Mouse (Mus musculus) common myeloid progenitor, adult 5-6 weeks (primary cell): Measurements from ENCODE around the gene Hrh3. TPM values are rescaled to one million over a fixed set of nuclear protein-coding genes. Genes with fewer than 3 reads are reported as not detected.

Source experiments
- ATAC-seq: replicated peaks from 2 replicates; pipeline ENCODE4 v1.8.0; 2016; ENCODE audit warnings: low read depth, mild to moderate bottlenecking, moderate TSS enrichment, inconsistent platforms; ENCODE audit not compliant: poor library complexity, severe bottlenecking
- total RNA-seq: library from RNA; stranded (forward); fragments of 200-1000, 187-1606 nt; gene quantifications from 2 replicates; pipeline ENCODE4 v1.2.3, GENCODE M21; 2017

The Hrh3 gene
- total RNA-seq, 1 experiment from 2014 or later, result not detected

GRCm38 (mm10) chr2:180070481-180071453, 33.5 kb downstream of the Hrh3 start, which contains the start of gene Mtg2:
TSS of gene Mtg2 (plus strand) at chr2:180070588.
- ATAC-seq, result peak; percentile 97

- ATAC-seq, result no peak; the same call in 1 of the 2 replicates
Observed at GRCm38 (mm10) chr2:180069770-180070480, 34.4 kb downstream of the Hrh3 start.

GRCm38 (mm10) chr2:180063338-180064131, 40.8 kb downstream of the Hrh3 start:
- no peak for ATAC-seq

GRCm38 (mm10) chr2:180053001-180053400, 51.3 kb downstream of the Hrh3 start:
- no peak for ATAC-seq

GRCm38 (mm10) chr2:180051986-180052733, 52.1 kb downstream of the Hrh3 start:
- ATAC-seq, result peak; percentile 34; the same call in 1 of the 2 replicates

GRCm38 (mm10) chr2:180050986-180051385, 53.3 kb downstream of the Hrh3 start:
- peak; percentile 87 for ATAC-seq

Other genes starting within 250 kb of the Hrh3 start
- gene Taf4, start 127.8 kb downstream of the Hrh3 start, total RNA-seq, result 19.9 and 21.7 TPM in 2 replicates
- 27.1 and 45.8 TPM in 2 replicates for gene Lsm14b, start 79.5 kb downstream of the Hrh3 start, total RNA-seq
- gene Psma7, start 62.1 kb downstream of the Hrh3 start, total RNA-seq, result 380 and 416 TPM in 2 replicates
- 1.2 and 3.2 TPM in 2 replicates for gene Ss18l1, start 62.0 kb downstream of the Hrh3 start, total RNA-seq
- gene Mtg2, start 33.9 kb downstream of the Hrh3 start, total RNA-seq, result 9.7 and 12.5 TPM in 2 replicates
- 33.8 and 35.9 TPM in 2 replicates for gene Osbpl2, start 14.8 kb upstream of the Hrh3 start, total RNA-seq
- 51.8 and 52.0 TPM in 2 replicates for gene Adrm1, start 67.0 kb upstream of the Hrh3 start, total RNA-seq
- 0.05 and 0.10 TPM in 2 replicates for gene Lama5, start 121.4 kb upstream of the Hrh3 start, total RNA-seq
- gene Rps21, start 152.9 kb upstream of the Hrh3 start, total RNA-seq, result 3,441 and 4,282 TPM in 2 replicates
- 9.2 and 11.8 TPM in 2 replicates for gene Cables2, start 169.0 kb upstream of the Hrh3 start, total RNA-seq
- not detected in 2 replicates for gene Rbbp8nl, start 185.4 kb upstream of the Hrh3 start, total RNA-seq
- gene Gata5, start 230.2 kb upstream of the Hrh3 start, total RNA-seq, result not detected in 2 replicates